ENCODE assay signal across 8 mouse cellular contexts in the genomic region with DNA sequence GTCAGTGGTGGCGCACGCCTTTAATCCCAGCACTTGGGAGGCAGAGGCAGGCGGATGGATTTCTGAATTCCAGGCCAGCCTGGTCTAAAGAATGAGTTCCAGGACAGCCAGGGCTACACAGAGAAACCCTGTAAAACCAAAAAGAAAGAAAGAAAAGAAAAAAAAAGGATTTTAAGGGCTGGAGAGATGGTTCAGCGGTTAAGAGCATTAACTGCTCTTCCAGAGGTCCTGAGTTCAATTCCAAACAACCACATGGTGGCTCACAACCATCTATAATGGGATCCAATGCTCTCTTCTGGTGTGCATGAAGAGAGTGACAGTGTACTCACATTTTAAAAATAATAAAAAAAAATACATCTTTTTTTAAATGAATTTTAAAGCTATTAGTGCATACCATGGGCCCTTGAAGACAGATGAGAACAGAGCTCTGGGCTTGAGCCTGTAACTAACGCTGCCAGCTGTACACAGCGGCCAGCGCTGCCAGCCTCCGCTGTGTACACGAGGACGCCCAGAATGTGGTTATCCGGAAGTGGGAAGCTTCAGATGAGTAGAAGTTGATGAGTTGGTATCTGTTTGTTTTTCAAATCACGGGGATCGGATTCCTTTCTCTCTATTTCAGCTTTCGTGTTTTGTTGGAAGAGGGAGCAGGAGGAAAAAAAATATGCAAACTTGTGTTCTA. TPM values are rescaled to one million over a fixed set of nuclear protein-coding genes. Genes with fewer than 3 reads are reported as not detected.
DNase-seq lines count a peak whose midpoint lies in the region; ATAC-seq lines count a peak whose summit lies in the region.

No protein-coding gene starts in this region.

- peaks cover 17% of the 10 kb centered on the region for H3K4me1 ChIP-seq in kidney, embryonic 15.5 days
- H3K4me1 ChIP-seq in hindbrain, embryonic 14.5 days (replicated peaks; ENCODE audit: control insufficient read depth, insufficient read depth, low read length): peaks cover 9% of the 10 kb centered on the region
- H3K4me1 ChIP-seq in midbrain, embryonic 16.5 days (ENCODE audit: control insufficient read depth, insufficient read depth, low read length): peaks cover 11% of the 10 kb centered on the region

- H3K4me3 ChIP-seq in kidney, embryonic 15.5 days (replicated peaks): peak overlapping the region; percentile 90
- peak overlapping the region; percentile 62 for H3K4me3 ChIP-seq in hindbrain, embryonic 14.5 days (replicated peaks; ENCODE audit: low read length)
- peak overlapping the region; percentile 74 for H3K4me3 ChIP-seq in midbrain, embryonic 16.5 days (ENCODE audit: low read depth, low read length)

- peak overlapping the region; percentile 99 for H3K27ac ChIP-seq in kidney, embryonic 15.5 days
- H3K27ac ChIP-seq in hindbrain, embryonic 14.5 days: peak overlapping the region; percentile 96
- peak overlapping the region; percentile 99 for H3K27ac ChIP-seq in midbrain, embryonic 16.5 days (ENCODE audit: low read length)

- H3K4me2 ChIP-seq in kidney, embryonic 15.5 days: peak overlapping the region; percentile 89
- peak overlapping the region; percentile 69 for H3K4me2 ChIP-seq in hindbrain, embryonic 14.5 days (replicated peaks)
- peak overlapping the region; percentile 93 for H3K4me2 ChIP-seq in midbrain, embryonic 16.5 days (ENCODE audit: low read length)

- DNase-seq in kidney, adult 11 months: no peak
- peak; percentile 73 for DNase-seq in MN1 (ENCODE audit: low spot score)
- DNase-seq in hindbrain, embryonic 14.5 days (ENCODE audit: low spot score): no peak
- DNase-seq in left cerebral cortex, adult 18-20 months (ENCODE audit: low spot score in 2 of 2): no peak
- no peak for DNase-seq in right cerebral cortex, postnatal 4 days
- no peak for DNase-seq in ovary, adult 18-20 months (ENCODE audit: low spot score)

- no peaks in the 10 kb centered on the region for H3K9me3 ChIP-seq in kidney, embryonic 15.5 days (replicated peaks)
- no peaks in the 10 kb centered on the region for H3K9me3 ChIP-seq in hindbrain, embryonic 14.5 days (ENCODE audit: control insufficient read depth, low read length)
- no peaks in the 10 kb centered on the region for H3K9me3 ChIP-seq in midbrain, embryonic 16.5 days (replicated peaks; ENCODE audit: control insufficient read depth, low read length, poor library complexity, severe bottlenecking)

- peaks cover 23% of the 10 kb centered on the region for H3K36me3 ChIP-seq in kidney, embryonic 15.5 days
- H3K36me3 ChIP-seq in hindbrain, embryonic 14.5 days (replicated peaks; ENCODE audit: control insufficient read depth, insufficient read depth): peaks cover 24% of the 10 kb centered on the region
- peaks cover 7% of the 10 kb centered on the region; the same call in 1 of the 2 replicates for H3K36me3 ChIP-seq in midbrain, embryonic 16.5 days (ENCODE audit: control insufficient read depth, insufficient read depth, low read length)

- H3K27me3 ChIP-seq in kidney, embryonic 15.5 days: no peaks in the 10 kb centered on the region
- no peaks in the 10 kb centered on the region for H3K27me3 ChIP-seq in hindbrain, embryonic 14.5 days (ENCODE audit: control insufficient read depth, insufficient read depth, low read length)
- no peaks in the 10 kb centered on the region for H3K27me3 ChIP-seq in midbrain, embryonic 16.5 days (ENCODE audit: control insufficient read depth, insufficient read depth, low read depth, low read length)

- no peak for ATAC-seq in kidney, embryonic 15.5 days (replicated peaks; ENCODE audit: low FRiP score)
- ATAC-seq in hindbrain, embryonic 14.5 days (ENCODE audit: low FRiP score): no peak; the same call in 1 of the 2 replicates
- no peak for ATAC-seq in midbrain, embryonic 16.5 days

- WGBS in kidney, embryonic 15.5 days: 58% methylated on average over 14 of the region's 14 CpGs
- WGBS in hindbrain, embryonic 14.5 days: 66% methylated on average over 14 of the region's 14 CpGs
- 65% methylated on average over 14 of the region's 14 CpGs for WGBS in midbrain, embryonic 16.5 days

- peak overlapping the region; percentile 90 for H3K9ac ChIP-seq in kidney, embryonic 15.5 days
- H3K9ac ChIP-seq in hindbrain, embryonic 14.5 days: peak overlapping the region; percentile 78
- peak overlapping the region; percentile 91 for H3K9ac ChIP-seq in midbrain, embryonic 16.5 days (ENCODE audit: low read depth, low read length)

RNA-seq across cellular contexts. Expression of gene Flcn, which starts 0.8 kb away (rescaled TPM):
- 32.1 and 32.6 TPM in 2 replicates for polyA plus RNA-seq in kidney, embryonic 15.5 days (2015; fragmentation: Nextera tagmentation; extraction: Ambion mirVana)
- polyA plus RNA-seq in hindbrain, embryonic 14.5 days (2014; fragmentation: Nextera tagmentation; extraction: Ambion mirVana): 35.9 and 39.7 TPM in 2 replicates
- polyA plus RNA-seq in midbrain, embryonic 16.5 days (2015; fragmentation: Nextera tagmentation; extraction: Ambion mirVana): 45.2 and 48.2 TPM in 2 replicates
- 10 to 100 TPM; 44.2 to 50.1 TPM for total RNA-seq in left cerebral cortex, adult 18-20 months (2021)

RNA-seq across cellular contexts. Expression of gene Pld6, which starts 23.2 kb away (rescaled TPM):
- 5.0 and 5.1 TPM in 2 replicates for polyA plus RNA-seq in kidney, embryonic 15.5 days (2015; fragmentation: Nextera tagmentation; extraction: Ambion mirVana)
- 4.3 and 5.2 TPM in 2 replicates for polyA plus RNA-seq in hindbrain, embryonic 14.5 days (2014; fragmentation: Nextera tagmentation; extraction: Ambion mirVana)
- polyA plus RNA-seq in midbrain, embryonic 16.5 days (2015; fragmentation: Nextera tagmentation; extraction: Ambion mirVana): 13.4 and 19.4 TPM in 2 replicates
- total RNA-seq in left cerebral cortex, adult 18-20 months (2021): 1 to 10 TPM in 1 of 2 experiments, under 1 TPM in 1; 0.60 to 1.1 TPM

RNA-seq across cellular contexts. Expression of gene Nt5m, which starts 28.6 kb away (rescaled TPM):
- 37.9 and 42.8 TPM in 2 replicates for polyA plus RNA-seq in kidney, embryonic 15.5 days (2015; fragmentation: Nextera tagmentation; extraction: Ambion mirVana)
- polyA plus RNA-seq in hindbrain, embryonic 14.5 days (2014; fragmentation: Nextera tagmentation; extraction: Ambion mirVana): 70.0 and 70.1 TPM in 2 replicates
- 68.5 and 75.8 TPM in 2 replicates for polyA plus RNA-seq in midbrain, embryonic 16.5 days (2015; fragmentation: Nextera tagmentation; extraction: Ambion mirVana)
- total RNA-seq in left cerebral cortex, adult 18-20 months (2021): 10 to 100 TPM; 49.6 to 51.7 TPM

RNA-seq across cellular contexts. Expression of gene Cops3, which starts 29.0 kb away (rescaled TPM):
- polyA plus RNA-seq in kidney, embryonic 15.5 days (2015; fragmentation: Nextera tagmentation; extraction: Ambion mirVana): 206 and 213 TPM in 2 replicates
- 198 and 199 TPM in 2 replicates for polyA plus RNA-seq in hindbrain, embryonic 14.5 days (2014; fragmentation: Nextera tagmentation; extraction: Ambion mirVana)
- 174 and 180 TPM in 2 replicates for polyA plus RNA-seq in midbrain, embryonic 16.5 days (2015; fragmentation: Nextera tagmentation; extraction: Ambion mirVana)
- total RNA-seq in left cerebral cortex, adult 18-20 months (2021): 10 to 100 TPM; 70.7 to 71.1 TPM
